Mouse (Mus musculus): ENCODE results near the gene Plcl1. TPM values are rescaled to one million over a fixed set of nuclear protein-coding genes. Genes with fewer than 3 reads are reported as not detected.

Plcl1 gene
- total RNA-seq (2023), result 1.2 TPM

DNA sequence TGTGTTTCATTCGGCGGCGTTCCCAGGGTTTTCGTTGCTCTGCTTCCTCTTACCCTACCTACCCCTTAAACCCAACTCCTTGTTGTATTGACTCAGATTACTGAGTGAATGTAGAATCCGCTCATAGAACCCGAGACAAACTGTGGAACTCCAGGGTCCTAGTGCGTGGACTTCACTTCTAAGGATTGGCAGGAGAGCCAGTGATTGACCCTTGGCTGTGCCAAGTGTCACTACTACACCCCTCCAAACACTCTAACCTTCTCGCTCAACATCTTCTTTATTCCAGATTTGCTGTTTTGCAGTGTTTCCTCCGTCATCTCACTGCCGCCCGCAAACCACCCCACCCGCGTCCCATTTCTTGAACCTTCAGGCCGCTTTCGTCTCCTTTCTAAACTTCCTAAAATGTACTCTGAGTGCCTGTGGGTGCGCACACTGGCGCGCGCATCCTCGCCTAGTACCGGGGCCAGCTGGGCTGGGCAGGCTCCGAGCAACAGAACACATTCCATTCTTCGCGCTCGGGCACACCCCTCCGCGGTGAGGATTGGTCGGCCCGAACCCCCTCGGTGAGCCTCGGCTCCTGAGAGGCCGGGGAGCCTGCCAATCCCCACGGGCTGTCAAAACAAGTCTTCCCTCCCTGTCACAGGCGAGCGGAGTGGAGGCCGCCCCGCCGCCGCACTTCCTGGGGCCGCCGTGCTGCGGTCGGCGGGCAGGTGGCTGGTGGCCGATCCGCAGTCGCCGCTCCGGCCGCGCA lies at the start of gene Plcl1:
TSS of gene Plcl1 (plus strand) at position 650 of the 751 bp plus-strand sequence.

GRCm38 (mm10) chr1:55363044-55363565 lies 42.6 kb upstream of the Plcl1 start, which contains the start of gene Boll:
Gene Boll (minus strand): TSS chr1:55363469.

Other genes starting within 250 kb of the Plcl1 start
- gene Rftn2, start 179.1 kb upstream of the Plcl1 start, total RNA-seq (2023), result 4.9 TPM
- 7.6 TPM for gene Mars2, start 168.7 kb upstream of the Plcl1 start, total RNA-seq (2023)
- gene Boll, start 42.5 kb upstream of the Plcl1 start, total RNA-seq (2023), result 10.1 TPM

All from CD4-positive naive resting alpha-beta T cell, adult 76 days (primary cell).